In the genomic region with DNA sequence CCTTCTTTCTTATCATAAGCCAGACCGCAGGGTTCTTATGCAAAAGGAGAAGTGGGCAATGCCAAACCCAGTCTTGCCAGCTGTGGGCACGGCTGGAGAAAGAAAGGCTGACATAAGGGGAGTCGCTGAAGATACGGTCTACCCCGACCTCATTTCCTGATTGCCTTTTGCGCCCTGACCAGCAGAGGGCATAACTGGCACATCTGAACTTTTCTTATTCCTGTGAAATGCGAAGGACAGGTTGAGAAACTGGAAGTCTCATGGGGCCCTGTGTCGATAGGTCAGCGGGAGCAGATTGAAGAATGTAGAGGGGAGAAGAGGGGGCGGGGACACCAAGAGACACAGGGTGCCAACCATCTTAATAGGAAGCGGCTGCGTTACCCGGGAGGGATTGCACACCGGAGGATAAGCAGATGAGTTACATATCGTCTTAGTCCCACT, we compare ENCODE assay signal across 8 mouse cellular contexts.
DNase-seq lines count a peak whose midpoint lies in the region; ATAC-seq and TF ChIP-seq lines count a peak whose summit lies in the region.

No protein-coding gene starts in this region.

- peak overlapping the region; percentile 42; the same call in 1 of the 2 replicates for H3K9ac ChIP-seq in hindbrain, embryonic 12.5 days
- H3K9ac ChIP-seq in lung, postnatal 0 days (replicated peaks; ENCODE audit: low read depth) = no peak overlapping the region; the same call in 1 of the 2 replicates

- peak overlapping the region; percentile 32 for H3K4me3 ChIP-seq in hindbrain, embryonic 12.5 days
- peak overlapping the region; percentile 43 for H3K4me3 ChIP-seq in lung, postnatal 0 days (ENCODE audit: low read depth, low read length)

- no peak for ATAC-seq in hindbrain, embryonic 12.5 days (ENCODE audit: low FRiP score)
- ATAC-seq in lung, postnatal 0 days = peak; percentile 34

- H3K27ac ChIP-seq in hindbrain, embryonic 12.5 days = no peak overlapping the region
- no peak overlapping the region for H3K27ac ChIP-seq in lung, postnatal 0 days (ENCODE audit: low read length)

- peaks cover 18% of the 10 kb centered on the region for H3K27me3 ChIP-seq in hindbrain, embryonic 12.5 days
- no peaks in the 10 kb centered on the region for H3K27me3 ChIP-seq in lung, postnatal 0 days (replicated peaks; ENCODE audit: insufficient read depth, low read length)

- H3K4me1 ChIP-seq in hindbrain, embryonic 12.5 days = peaks cover 13% of the 10 kb centered on the region
- H3K4me1 ChIP-seq in lung, postnatal 0 days (ENCODE audit: insufficient read depth, low read depth, low read length) = peaks cover 4% of the 10 kb centered on the region; the same call in 1 of the 2 replicates

- H3K9me3 ChIP-seq in hindbrain, embryonic 12.5 days (replicated peaks) = no peaks in the 10 kb centered on the region
- no peaks in the 10 kb centered on the region for H3K9me3 ChIP-seq in lung, postnatal 0 days (ENCODE audit: low read length)

- peak; percentile 94 for TF ChIP-seq CTCF in lung, postnatal 0 days (IDR thresholded peaks at IDR 0.05)

- H3K36me3 ChIP-seq in hindbrain, embryonic 12.5 days = no peaks in the 10 kb centered on the region
- no peaks in the 10 kb centered on the region for H3K36me3 ChIP-seq in lung, postnatal 0 days (ENCODE audit: insufficient read depth, low read length)

- H3K4me2 ChIP-seq in hindbrain, embryonic 12.5 days (replicated peaks) = peak overlapping the region; percentile 72
- peak overlapping the region; percentile 70 for H3K4me2 ChIP-seq in lung, postnatal 0 days (replicated peaks; ENCODE audit: low read depth, low read length)

- no peak for TF ChIP-seq EP300 in lung, postnatal 0 days (IDR thresholded peaks at IDR 0.05)

- peak; percentile 75 for DNase-seq in MN1 (ENCODE audit: low spot score)
- peak; percentile 78 for DNase-seq in cerebellum, adult 9-10 months
- DNase-seq in frontal cortex, postnatal 10 days (ENCODE audit: low spot score in 2 of 2) = peak; percentile 42 to 73
- peak; percentile 78 to 81 for DNase-seq in layer of hippocampus, postnatal 10 days (ENCODE audit: low spot score in 2 of 2)
- peak; percentile 77 for DNase-seq in lung, postnatal 0 days (ENCODE audit: low spot score)
- DNase-seq in ovary, adult 18-20 months (ENCODE audit: low spot score) = peak; percentile 14
- peak; percentile 47 to 63 for DNase-seq in thymus, postnatal 10 days (ENCODE audit: low spot score in 2 of 2)

- WGBS in hindbrain, embryonic 12.5 days = 6% methylated on average over 15 of the region's 15 CpGs
- 2% methylated on average over 15 of the region's 15 CpGs for WGBS in lung, postnatal 0 days

Comparison
In these comparisons a context has a peak if more than half of its experiments do, and no peak if none do; other contexts are left out.
1. DNase-seq: peak in every context shown above with its lines; median percentile 80 in layer of hippocampus, postnatal 10 days; 78 in cerebellum, adult 9-10 months; 77 in lung, postnatal 0 days; 75 in MN1; 58 in frontal cortex, postnatal 10 days; 55 in thymus, postnatal 10 days; 14 in ovary, adult 18-20 months.